Mouse (Mus musculus) frontal cortex, adult 2 months (tissue): ENCODE measurements at regions not wholly inside any gene's neighbourhood (a gene's known extent, or its start where the extent isn't known, plus 50 kb on each side); places are given as distances from the start of the nearest gene placed in this dataset.
"Not testable (repeated sequence)": the region's sequence is repeated elsewhere in the genome, so short reads cannot be mapped to it uniquely, and the experiment has no call there.

ENCODE experiments used
- DNase-seq, 2 experiments: peaks; one replicate each; pipeline ENCODE4 v3.0.0; 2022; ENCODE audit warnings: low spot score in 1 of 2; ENCODE audit errors: extremely low spot score in 1 of 2

DNA sequence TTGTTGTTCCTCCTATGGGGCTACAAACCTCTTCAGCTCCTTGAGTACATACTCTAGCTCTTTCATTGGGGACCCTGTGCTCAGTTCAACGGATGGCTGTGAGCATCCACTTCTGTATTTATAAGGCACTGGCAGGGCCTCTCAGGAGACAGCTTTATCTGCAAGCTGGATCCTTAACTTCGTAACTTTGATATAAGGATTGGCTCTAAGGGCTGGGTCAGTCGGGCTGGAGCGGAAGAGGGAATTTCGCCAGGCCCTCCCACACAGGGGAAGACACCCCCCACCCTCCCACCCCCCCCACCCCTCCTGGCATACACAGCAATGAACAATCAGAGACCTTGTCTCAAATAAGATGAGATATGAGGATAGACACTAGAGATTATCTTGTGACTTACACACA lies 304.3 kb upstream of the Chordc1 start:
- DNase-seq: no peak

DNA sequence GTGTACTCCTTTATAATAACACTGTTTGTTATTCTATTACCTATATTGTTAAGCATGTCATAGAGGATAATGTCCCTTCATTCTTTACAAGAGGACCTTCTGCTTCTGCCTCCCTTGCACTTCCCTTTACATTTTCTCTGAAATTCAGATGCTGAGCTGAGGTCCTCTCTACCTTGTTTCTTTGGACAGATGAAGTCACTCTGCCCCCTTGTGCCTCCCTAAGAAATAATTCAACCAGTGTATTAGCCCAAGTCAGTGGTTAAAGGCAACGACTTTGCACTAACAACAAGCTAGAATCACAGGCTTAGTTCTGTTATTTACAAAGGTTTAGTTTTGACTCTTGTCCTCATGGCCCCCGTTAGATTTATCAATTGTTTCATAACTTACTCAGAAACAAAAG lies 289.4 kb upstream of the Chordc1 start:
- DNase-seq: peak in 1 of 2 experiments; percentile 56

GRCm38 (mm10) chr9:18041346-18041745 lies 250.6 kb upstream of the Chordc1 start:
- no peak for DNase-seq

- DNase-seq: not testable (repeated sequence)
These were observed 249.3 kb upstream of the Chordc1 start for GRCm38 (mm10) chr9:18042636-18043035.

GRCm38 (mm10) chr9:18076942-18077341 lies 215.0 kb upstream of the Chordc1 start:
- DNase-seq: no peak

GRCm38 (mm10) chr9:18078446-18078845 lies 213.5 kb upstream of the Chordc1 start:
- not testable (repeated sequence) for DNase-seq

- DNase-seq: not testable (repeated sequence)
These were observed 212.8 kb upstream of the Chordc1 start for GRCm38 (mm10) chr9:18079120-18079519.
